7 mouse cellular contexts compared by ENCODE assay signal in genomic region chr7:141902269-141902729, GRCm38 (mm10). TPM values are rescaled to one million over a fixed set of nuclear protein-coding genes. Genes with fewer than 3 reads are reported as not detected.
DNase-seq lines count a peak whose midpoint lies in the region; ATAC-seq and TF ChIP-seq lines count a peak whose summit lies in the region.

No protein-coding gene starts in this region.

- H3K27ac ChIP-seq in embryonic facial prominence, embryonic 10.5 days (replicated peaks): peak overlapping the region; percentile 92
- H3K27ac ChIP-seq in intestine, postnatal 0 days (ENCODE audit: low read depth, low read length): peak overlapping the region; percentile 70
- H3K27ac ChIP-seq in midbrain, embryonic 12.5 days (replicated peaks): peak overlapping the region; percentile 78
- H3K27ac ChIP-seq in small intestine, adult 2 months (ENCODE audit: insufficient read depth, low read depth, low read length): peak overlapping the region; percentile 23

- DNase-seq in adrenal gland, postnatal 10 days: peak; percentile 100
- peak; percentile 100 for DNase-seq in embryonic facial prominence, embryonic 10.5 days (ENCODE audit: low spot score)
- peak; percentile 66 for DNase-seq in gonadal fat pad, adult 2 months (ENCODE audit: low read depth)
- peak; percentile 100 for DNase-seq in left cerebral cortex, postnatal 4 days

- peaks cover 26% of the 10 kb centered on the region for H3K4me1 ChIP-seq in embryonic facial prominence, embryonic 10.5 days
- peaks cover 10% of the 10 kb centered on the region; the same call in 1 of the 2 replicates for H3K4me1 ChIP-seq in intestine, postnatal 0 days (replicated peaks; ENCODE audit: control insufficient read depth, insufficient read depth, low read length)
- H3K4me1 ChIP-seq in midbrain, embryonic 12.5 days: peaks cover 28% of the 10 kb centered on the region
- peaks cover 15% of the 10 kb centered on the region; the same call in 1 of the 2 replicates for H3K4me1 ChIP-seq in small intestine, adult 2 months (ENCODE audit: control insufficient read depth, insufficient read depth, insufficient read length, low read length)

- no peaks in the 10 kb centered on the region for H3K9me3 ChIP-seq in embryonic facial prominence, embryonic 10.5 days
- H3K9me3 ChIP-seq in intestine, postnatal 0 days (ENCODE audit: control insufficient read depth): no peaks in the 10 kb centered on the region
- H3K9me3 ChIP-seq in midbrain, embryonic 12.5 days: no peaks in the 10 kb centered on the region

- H3K4me3 ChIP-seq in embryonic facial prominence, embryonic 10.5 days: peak overlapping the region; percentile 92
- H3K4me3 ChIP-seq in intestine, postnatal 0 days (ENCODE audit: low read depth, low read length): peak overlapping the region; percentile 87
- peak overlapping the region; percentile 87 for H3K4me3 ChIP-seq in midbrain, embryonic 12.5 days
- peak overlapping the region; percentile 94 for H3K4me3 ChIP-seq in small intestine, adult 2 months (ENCODE audit: low read depth, low read length)

- H3K9ac ChIP-seq in intestine, postnatal 0 days (ENCODE audit: low read depth, low read length): peak overlapping the region; percentile 96
- peak overlapping the region; percentile 92 for H3K9ac ChIP-seq in midbrain, embryonic 12.5 days (replicated peaks)

- intact Hi-C loops in left cerebral cortex, postnatal 4 days (cut with DNase I): no loop called here

- 0 out of 2 replicates have a peak, but pooled peaks cover under 1% of the 10 kb centered on the region for H3K36me3 ChIP-seq in embryonic facial prominence, embryonic 10.5 days (replicated peaks)
- H3K36me3 ChIP-seq in intestine, postnatal 0 days (ENCODE audit: control insufficient read depth, insufficient read depth): no peaks in the 10 kb centered on the region
- H3K36me3 ChIP-seq in midbrain, embryonic 12.5 days: no peaks in the 10 kb centered on the region
- H3K36me3 ChIP-seq in small intestine, adult 2 months (ENCODE audit: control insufficient read depth, insufficient read depth, low read length): no peaks in the 10 kb centered on the region

- WGBS in embryonic facial prominence, embryonic 10.5 days: under 1% methylated on average over 44 of the region's 44 CpGs
- under 1% methylated on average over 44 of the region's 44 CpGs for WGBS in intestine, postnatal 0 days
- under 1% methylated on average over 44 of the region's 44 CpGs for WGBS in midbrain, embryonic 12.5 days
- under 1% methylated on average over 44 of the region's 44 CpGs for WGBS in small intestine, adult 2 months

- peak; percentile 97 for ATAC-seq in intestine, postnatal 0 days
- ATAC-seq in midbrain, embryonic 12.5 days (ENCODE audit: low FRiP score, low read depth): peak; percentile 94

- TF ChIP-seq CTCF in intestine, postnatal 0 days (IDR thresholded peaks at IDR 0.05; ENCODE audit: low read depth): no peak
- no peak for TF ChIP-seq CTCF in small intestine, adult 2 months (IDR thresholded peaks at IDR 0.05; ENCODE audit: extremely low read depth, insufficient read length, insufficient replicate concordance, low read depth, low read length)

- peak overlapping the region; percentile 72 for H3K4me2 ChIP-seq in intestine, postnatal 0 days (replicated peaks; ENCODE audit: low read depth)
- H3K4me2 ChIP-seq in midbrain, embryonic 12.5 days (replicated peaks): peak overlapping the region; percentile 86

- H3K27me3 ChIP-seq in embryonic facial prominence, embryonic 10.5 days (replicated peaks; ENCODE audit: low read depth, poor library complexity, severe bottlenecking): peaks cover 23% of the 10 kb centered on the region
- 0 out of 2 replicates have a peak, but pooled peaks cover 5% of the 10 kb centered on the region for H3K27me3 ChIP-seq in intestine, postnatal 0 days (replicated peaks; ENCODE audit: control insufficient read depth, insufficient read depth, low read length)
- H3K27me3 ChIP-seq in midbrain, embryonic 12.5 days: peaks cover 23% of the 10 kb centered on the region
- H3K27me3 ChIP-seq in small intestine, adult 2 months (ENCODE audit: control insufficient read depth, insufficient read depth, low read length): no peaks in the 10 kb centered on the region; the same call in 1 of the 2 replicates

- peak; percentile 85 for TF ChIP-seq POLR2A in small intestine, adult 2 months (IDR thresholded peaks at IDR 0.05; ENCODE audit: low read depth, low read length)

RNA-seq across cellular contexts. Expression of gene Tollip, which starts 16.0 kb away (rescaled TPM):
- 10 to 100 TPM; 43.0 to 49.4 TPM for total RNA-seq in adrenal gland, postnatal 10 days (2021)
- 48.1 and 50.9 TPM in 2 replicates for polyA plus RNA-seq in embryonic facial prominence, embryonic 10.5 days (2016; fragmentation: Nextera tagmentation; extraction: Ambion mirVana)
- polyA plus RNA-seq in gonadal fat pad, adult 2 months (2012; rRNA removed): 103 and 105 TPM in 2 replicates
- 48.6 and 49.1 TPM in 2 replicates for polyA plus RNA-seq in intestine, postnatal 0 days (2015; fragmentation: Nextera tagmentation; extraction: Ambion mirVana)
- total RNA-seq in left cerebral cortex, postnatal 4 days (2021): 10 to 100 TPM; 77.1 to 81.7 TPM
- 68.0 and 68.2 TPM in 2 replicates for polyA plus RNA-seq in midbrain, embryonic 12.5 days (2016; fragmentation: Nextera tagmentation; extraction: Ambion mirVana)
- 47.4 and 142 TPM in 2 replicates for polyA plus RNA-seq in small intestine, adult 2 months (2012; rRNA removed)

RNA-seq across cellular contexts. Expression of gene Brsk2, which starts 47.3 kb away (rescaled TPM):
- total RNA-seq in adrenal gland, postnatal 10 days (2021): 1 to 10 TPM; 2.8 to 4.7 TPM
- 3.0 and 3.7 TPM in 2 replicates for polyA plus RNA-seq in embryonic facial prominence, embryonic 10.5 days (2016; fragmentation: Nextera tagmentation; extraction: Ambion mirVana)
- 0.09 and 0.33 TPM in 2 replicates for polyA plus RNA-seq in gonadal fat pad, adult 2 months (2012; rRNA removed)
- 0.55 and 0.69 TPM in 2 replicates for polyA plus RNA-seq in intestine, postnatal 0 days (2015; fragmentation: Nextera tagmentation; extraction: Ambion mirVana)
- total RNA-seq in left cerebral cortex, postnatal 4 days (2021): 100 to 1,000 TPM; 167 TPM
- polyA plus RNA-seq in midbrain, embryonic 12.5 days (2016; fragmentation: Nextera tagmentation; extraction: Ambion mirVana): 20.5 and 22.9 TPM in 2 replicates
- 0.51 and 5.3 TPM in 2 replicates for polyA plus RNA-seq in small intestine, adult 2 months (2012; rRNA removed)

Comparison
In these comparisons a context has a peak if more than half of its experiments do, and no peak if none do; other contexts are left out.
1. Peak in every context shown above with its lines: DNase-seq, ATAC-seq, H3K4me3 ChIP-seq and H3K27ac ChIP-seq.
2. H3K27ac ChIP-seq: peak in every context shown above with its lines; median percentile 92 in embryonic facial prominence, embryonic 10.5 days; 78 in midbrain, embryonic 12.5 days; 70 in intestine, postnatal 0 days; 23 in small intestine, adult 2 months.